Mouse (Mus musculus): Measurements from ENCODE around the gene Map2k4.

DNA sequence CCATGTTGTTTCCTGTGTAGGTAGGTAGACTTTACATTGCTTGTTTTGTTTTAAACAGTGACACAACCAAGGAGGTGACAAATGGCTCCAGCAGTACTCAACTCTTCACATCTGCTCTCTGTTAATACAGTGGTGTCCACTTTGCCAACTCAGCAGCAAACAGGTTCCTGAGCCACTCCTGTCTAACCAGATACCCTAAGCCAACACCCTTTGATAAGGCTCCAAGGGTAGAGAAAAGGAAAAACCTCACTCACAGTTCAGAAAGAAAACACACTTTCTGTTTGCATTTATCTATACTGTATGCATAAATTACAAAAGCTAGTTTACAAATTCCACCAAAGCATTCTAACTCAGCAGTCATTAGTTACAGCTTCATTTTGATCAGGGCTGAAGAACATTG lies 48.2 kb downstream of the Map2k4 start:
- TF ChIP-seq CTCF (conservative IDR thresholded peaks at IDR 0.05; ENCODE audit: insufficient read depth, insufficient read length, low read depth, low read length) (no peak), POLR2A (IDR thresholded peaks at IDR 0.05; ENCODE audit: low read depth, low read length) (no peak)

Measured in kidney, adult 2 months (tissue).